Mouse (Mus musculus): ENCODE data around the gene Popdc2. TPM values are rescaled to one million over a fixed set of nuclear protein-coding genes. Genes with fewer than 3 reads are reported as not detected.
A peak's percentile ranks its signal among the peaks of the same experiment; 100 is the strongest.

Popdc2 gene
- polyA plus RNA-seq, 2 experiments from 2014 or later = 2.3 to 6.2 TPM

DNA sequence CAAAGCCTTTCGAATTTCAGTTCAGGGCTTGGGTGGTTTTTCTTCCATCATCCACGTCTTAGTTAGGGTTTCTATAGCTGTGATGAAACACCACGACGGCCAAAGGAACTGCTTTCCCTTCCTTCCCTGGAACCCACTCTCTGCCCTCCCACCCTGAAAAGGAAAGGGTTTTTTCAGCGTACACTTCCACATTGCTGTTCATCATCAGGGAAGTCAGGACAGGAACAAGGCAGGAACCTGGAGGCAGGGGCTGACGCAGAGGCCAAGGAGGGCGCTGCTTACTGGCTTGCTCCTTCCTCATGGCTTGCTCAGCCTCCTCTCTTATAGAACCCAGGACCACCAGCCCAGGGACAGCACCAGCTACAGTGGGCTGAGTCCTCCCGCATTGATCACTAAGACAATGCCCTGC is 14.8 kb downstream of the Popdc2 start:
- ATAC-seq = peak; percentile 32

GRCm38 (mm10) chr16:38377546-38377945 is 15.5 kb downstream of the Popdc2 start:
- no peak for ATAC-seq

DNA sequence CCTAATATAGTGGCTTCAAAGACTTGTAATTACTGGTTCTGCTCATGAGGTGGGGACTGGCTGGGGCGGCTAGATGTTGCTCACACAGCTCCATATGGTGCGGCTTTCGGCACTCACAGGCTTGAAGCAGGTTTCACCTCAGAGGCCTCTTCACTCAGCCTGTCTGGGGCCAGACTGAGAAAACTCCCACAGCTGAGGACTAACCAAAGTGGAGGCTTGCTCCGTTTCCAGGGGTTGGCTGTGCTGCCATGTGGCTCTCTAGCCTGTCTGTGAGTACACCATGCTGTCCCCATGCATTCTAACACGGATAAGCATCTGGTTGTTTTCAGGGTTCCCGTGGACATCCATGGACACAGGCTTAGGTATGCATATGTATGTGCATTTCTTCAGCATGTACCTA is 16.6 kb downstream of the Popdc2 start:
- no peak for ATAC-seq

GRCm38 (mm10) chr16:38379088-38379487 is 17.1 kb downstream of the Popdc2 start:
- ATAC-seq = no peak

- no peak for ATAC-seq
These were observed 17.5 kb downstream of the Popdc2 start for GRCm38 (mm10) chr16:38379493-38379892.

DNA sequence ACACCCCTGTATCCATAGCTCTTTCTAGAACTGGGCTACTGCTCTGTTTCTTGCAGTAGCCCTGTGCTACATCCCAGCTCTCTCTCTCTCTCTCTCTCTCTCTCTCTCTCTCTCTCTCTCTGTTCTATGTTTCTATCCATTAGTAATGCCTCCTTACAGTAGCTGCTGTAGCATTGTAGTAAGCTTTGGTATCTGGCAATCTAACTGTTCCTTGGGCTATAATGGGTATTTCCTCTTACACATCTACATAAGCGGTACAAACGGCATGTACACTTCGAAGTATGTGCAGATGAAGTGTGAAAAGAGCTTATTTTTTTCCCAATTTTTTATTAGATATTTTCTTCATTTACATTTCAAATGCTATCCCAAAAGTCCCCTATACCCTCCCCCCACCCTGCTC is 17.9 kb downstream of the Popdc2 start:
- ATAC-seq = no peak

DNA sequence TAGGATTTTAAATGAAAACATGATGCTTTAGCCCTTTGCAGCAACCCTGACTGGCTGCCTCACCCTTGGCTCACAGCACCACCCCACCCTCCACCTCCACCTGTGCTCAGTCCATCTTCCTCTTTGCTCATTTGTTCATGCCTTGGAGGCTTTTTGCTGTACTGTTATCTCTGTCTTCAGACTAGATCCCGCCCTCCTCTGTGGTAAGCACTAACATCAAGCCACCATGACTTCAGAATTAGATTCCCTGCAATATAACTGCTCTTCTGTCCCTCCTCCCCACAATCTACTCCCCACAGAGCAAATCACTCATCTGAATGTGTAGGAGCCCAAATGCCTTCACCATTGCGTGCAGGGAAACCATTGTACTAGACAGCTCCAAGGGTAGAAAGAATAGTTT is 21.7 kb downstream of the Popdc2 start:
- no peak for ATAC-seq

DNA sequence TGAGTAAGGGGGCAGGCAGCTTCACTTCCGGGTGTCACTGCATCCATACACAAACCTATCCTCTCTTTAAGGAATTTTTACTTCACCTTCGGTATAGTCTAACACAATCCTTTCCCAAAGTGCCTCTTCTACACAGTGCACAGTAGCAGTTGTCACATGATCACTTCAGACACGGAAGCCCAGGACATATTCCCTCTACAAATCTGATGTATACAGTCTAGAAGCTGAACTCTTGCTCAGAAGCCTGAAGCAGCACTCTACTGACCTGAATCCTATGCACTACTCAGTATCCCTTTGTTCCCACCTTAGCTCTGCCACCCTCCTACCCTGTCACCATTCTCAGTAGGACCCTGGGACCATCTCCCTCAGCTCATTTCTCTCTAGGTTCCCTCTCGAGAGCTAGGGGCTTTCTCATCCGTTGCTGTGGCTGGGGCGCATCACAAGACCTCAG is 23.2 kb downstream of the Popdc2 start:
- ATAC-seq = no peak

- ATAC-seq = no peak
These were observed 23.7 kb downstream of the Popdc2 start for GRCm38 (mm10) chr16:38385700-38386099.

DNA sequence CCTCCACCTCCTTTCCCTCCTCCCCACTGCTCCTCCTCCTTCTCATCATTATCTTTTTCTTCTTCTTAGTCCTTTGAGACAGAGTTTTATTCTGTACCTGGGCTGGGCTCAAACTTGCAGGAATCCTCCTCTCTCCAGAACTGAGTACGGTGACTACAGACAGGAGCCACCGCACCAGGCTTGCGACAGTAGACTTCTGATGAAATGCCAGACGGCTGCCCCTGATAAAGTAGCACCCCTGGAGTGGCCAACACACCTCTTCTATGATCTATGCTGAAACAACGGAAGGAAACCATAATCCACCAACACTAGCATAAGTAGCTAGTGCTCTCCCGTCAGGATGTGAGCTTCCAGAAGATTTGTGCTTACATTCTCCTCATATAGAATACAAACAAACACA is 25.4 kb downstream of the Popdc2 start:
- no peak for ATAC-seq

- no peak for ATAC-seq
These were observed 26.7 kb downstream of the Popdc2 start for GRCm38 (mm10) chr16:38388757-38389156.

DNA sequence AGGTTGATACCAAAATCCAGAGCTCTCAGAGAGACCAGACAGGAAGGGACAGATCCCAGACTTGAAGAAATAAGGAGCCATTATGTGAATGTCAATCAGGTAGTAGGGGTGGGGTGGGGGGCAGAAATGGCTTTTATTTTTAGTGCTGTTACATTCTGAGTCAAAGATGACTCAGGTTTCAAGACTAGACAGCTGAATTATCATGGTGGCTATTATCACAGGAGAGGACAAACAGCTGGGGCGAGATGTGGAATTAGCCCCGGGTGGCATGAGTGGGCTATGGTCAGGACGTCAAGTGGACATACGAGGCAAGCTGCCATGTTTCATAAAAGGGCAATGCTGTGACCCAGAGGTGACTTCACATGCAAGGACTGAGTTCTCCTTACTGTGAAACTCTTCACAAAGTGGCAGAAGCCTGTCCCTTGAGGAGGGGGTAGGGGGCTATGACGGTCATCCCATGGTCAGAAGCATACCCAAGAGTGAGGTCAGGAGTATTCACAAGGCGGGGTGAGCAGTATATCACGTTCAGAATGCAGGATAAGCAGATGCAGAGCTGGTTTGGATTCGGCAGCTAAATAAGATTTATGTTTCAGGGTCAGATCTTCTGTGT is 27.4 kb downstream of the Popdc2 start:
- ATAC-seq = no peak

DNA sequence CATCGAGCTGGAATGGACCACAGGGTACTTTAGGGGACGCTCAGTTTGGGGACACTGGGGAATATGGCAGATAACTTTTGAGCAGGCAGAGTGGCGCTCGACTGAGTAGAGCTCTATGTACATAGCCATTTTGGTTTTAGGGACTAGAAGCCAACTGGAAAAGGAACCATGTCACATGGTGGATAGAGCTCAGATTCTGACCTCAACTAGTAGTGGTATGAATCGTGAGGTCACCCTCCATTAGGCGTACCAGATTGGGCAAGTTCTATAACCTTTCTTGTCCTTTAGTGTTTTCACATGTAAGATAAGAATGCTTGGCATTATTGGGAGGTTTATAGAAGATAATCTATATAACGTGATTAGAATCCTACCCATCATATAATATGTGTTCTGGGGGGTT is 28.3 kb downstream of the Popdc2 start:
- ATAC-seq = no peak

GRCm38 (mm10) chr16:38392126-38392894 is 30.3 kb downstream of the Popdc2 start:
- ATAC-seq = no peak

GRCm38 (mm10) chr16:38394191-38394618 is 32.2 kb downstream of the Popdc2 start:
- no peak for ATAC-seq

GRCm38 (mm10) chr16:38395060-38395730 is 33.2 kb downstream of the Popdc2 start:
- ATAC-seq = no peak

- ATAC-seq = peak; percentile 68
These were observed 34.1 kb downstream of the Popdc2 start for GRCm38 (mm10) chr16:38396155-38396554.

DNA sequence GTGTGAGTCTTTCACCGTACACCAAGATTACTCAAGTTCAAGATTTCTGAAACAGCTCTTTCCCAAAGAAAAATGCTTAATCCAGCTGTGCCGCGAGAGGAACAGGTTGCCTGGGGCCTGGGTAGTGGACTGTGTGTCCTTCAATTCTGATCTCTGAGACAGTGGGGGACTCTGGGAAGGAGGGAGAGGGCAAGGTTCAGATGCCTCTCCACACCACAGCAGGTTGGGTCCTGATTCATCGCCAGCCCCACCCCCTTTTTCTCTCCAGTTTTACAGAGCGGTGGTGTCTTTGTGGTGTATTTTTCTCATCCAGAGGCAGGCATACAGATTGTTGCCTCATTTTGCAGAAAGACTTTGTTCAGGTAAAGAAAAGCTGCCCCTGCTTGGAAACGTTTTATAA is 36.3 kb downstream of the Popdc2 start:
- ATAC-seq = no peak

DNA sequence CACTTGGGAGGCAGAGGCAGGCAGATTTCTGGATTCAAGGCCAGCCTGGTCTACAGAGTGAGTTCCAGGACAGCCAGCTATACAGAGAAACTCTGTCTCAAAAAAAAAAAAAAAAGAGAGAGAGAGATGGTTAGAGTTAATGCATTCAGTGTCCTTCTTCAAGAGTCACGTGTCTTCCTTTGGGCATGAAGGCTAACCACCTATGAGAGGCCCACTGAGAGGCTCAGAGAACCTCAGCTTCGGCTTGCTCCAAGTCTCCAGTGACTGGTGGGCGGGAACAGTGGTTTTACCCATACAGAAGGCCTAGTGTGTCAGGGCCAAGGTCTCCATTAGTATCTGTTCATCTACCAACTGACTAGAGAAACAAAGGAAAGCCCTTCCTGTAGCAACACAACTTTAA is 37.1 kb downstream of the Popdc2 start:
- no peak for ATAC-seq

- ATAC-seq = peak; percentile 19
These were observed 37.7 kb downstream of the Popdc2 start for GRCm38 (mm10) chr16:38399531-38400231.

DNA sequence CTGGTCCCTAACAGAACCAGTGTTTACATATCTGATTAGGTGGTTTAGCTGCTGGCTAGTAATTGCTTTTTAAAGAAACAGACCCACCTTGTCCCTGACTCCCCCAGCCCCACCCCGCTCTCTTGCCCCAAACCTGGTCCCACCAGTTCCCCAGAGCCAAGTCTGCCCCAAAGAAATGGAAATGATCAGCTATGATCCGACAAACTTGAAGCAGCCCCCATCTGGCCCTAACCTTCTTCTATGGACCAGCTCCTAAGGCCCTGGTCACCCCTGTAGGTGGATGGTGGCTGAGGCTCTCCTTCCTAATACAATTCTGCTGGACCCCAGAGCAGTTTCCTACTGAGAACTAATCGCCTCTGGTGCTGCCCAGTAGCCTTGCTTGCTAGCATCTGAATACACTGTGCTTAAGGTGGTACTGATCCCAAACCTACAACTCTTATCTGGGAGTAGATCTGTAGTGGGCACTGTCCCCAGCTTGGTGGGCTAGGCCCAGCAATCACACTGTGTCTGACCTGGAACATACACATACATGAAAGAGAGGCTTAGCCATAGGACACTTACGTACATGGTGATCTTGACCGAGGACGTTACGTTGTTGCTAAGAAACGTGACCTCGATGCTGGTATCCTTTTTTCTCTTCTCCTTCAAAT is 38.4 kb downstream of the Popdc2 start:
- ATAC-seq = no peak

DNA sequence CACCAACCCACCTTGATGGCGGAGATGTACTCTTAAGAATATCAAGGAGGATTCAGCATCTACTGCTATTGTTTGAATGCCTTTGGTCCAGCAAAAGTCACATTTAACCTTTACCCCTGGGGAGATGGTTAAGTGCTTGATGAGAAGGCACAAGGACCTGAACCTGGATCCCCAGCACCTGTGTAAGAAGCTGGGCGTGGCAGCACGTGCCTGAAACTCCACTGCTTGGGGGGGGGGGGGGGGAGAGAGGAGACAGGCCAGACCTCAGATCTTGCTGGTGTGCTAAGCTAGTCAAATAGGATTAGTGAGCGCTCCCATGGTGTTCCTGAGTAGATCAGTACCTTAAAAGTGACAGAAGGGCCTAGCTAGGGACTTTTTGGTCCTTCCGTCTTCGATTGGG is 39.5 kb downstream of the Popdc2 start:
- ATAC-seq = no peak

- ATAC-seq = peak; percentile 84
These were observed 41.6 kb downstream of the Popdc2 start for GRCm38 (mm10) chr16:38403639-38404038.
